Mouse (Mus musculus) cerebellum, adult 2 months (tissue): Measurements from ENCODE around the gene Znrf3. TPM values are rescaled to one million over a fixed set of nuclear protein-coding genes. Genes with fewer than 3 reads are reported as not detected.

ENCODE experiments used
- DNase-seq, 2 experiments: peaks; one replicate each; pipeline ENCODE4 v3.0.0; 2021
- H3K27ac ChIP-seq: fragments of 200-500 bp; 2 replicates; pipeline ENCODE4 v1.5.1; 2012; ENCODE audit warnings: low read length, control low read depth, inconsistent platforms; ENCODE audit not compliant: insufficient read depth
- H3K27me3 ChIP-seq: fragments of 200-500 bp; 2 replicates; pipeline ENCODE4 v1.6.1; 2012; ENCODE audit warnings: inconsistent platforms, mild to moderate bottlenecking, low read length, moderate library complexity; ENCODE audit not compliant: control insufficient read depth, insufficient read depth
- H3K4me1 ChIP-seq: fragments of 200-500 bp; 2 replicates; pipeline ENCODE4 v1.6.1; 2011; ENCODE audit warnings: low read length; ENCODE audit not compliant: control insufficient read depth, insufficient read depth
- H3K4me3 ChIP-seq: fragments of 200-500 bp; replicated peaks from 2 replicates; pipeline ENCODE3; 2011; ENCODE audit warnings: mild to moderate bottlenecking, low read depth, low read length, control low read depth; ENCODE audit not compliant: insufficient read depth
- CTCF ChIP-seq: fragments of 200-500 bp; IDR thresholded peaks from 2 replicates; pipeline ENCODE4 v1.5.1; 2011; ENCODE audit warnings: low read depth, mild to moderate bottlenecking, control low read depth, low read length, moderate library complexity, borderline replicate concordance; ENCODE audit not compliant: insufficient read depth
- POLR2A ChIP-seq: fragments of 200-500 bp; IDR thresholded peaks from 2 replicates; pipeline ENCODE4 v1.6.1; 2011; ENCODE audit warnings: low read length, control low read depth, borderline replicate concordance; ENCODE audit not compliant: insufficient read depth
- WGBS: fragments of 180-500 bp; shearing (Covaris S2); methylation state at CpG from one replicate; pipeline ENCODE4 v1.1.7; 2018; 5-methylcytosine and 5-hydroxymethylcytosine counted together
- polyA plus RNA-seq: library from polyadenylated mRNA; depleted of rRNA; stranded (reverse); fragments of >200 nt; gene quantifications from 2 replicates; pipeline ENCODE4 v1.2.3, GENCODE M21; 2012

Gene Znrf3
- polyA plus RNA-seq, 1 experiment = 5.4 TPM

GRCm38 (mm10) chr11:5297148-5298006 is 147.3 kb downstream of the Znrf3 start:
- peaks cover 2% of the 10 kb centered on the region for H3K4me1 ChIP-seq
- no peak for TF ChIP-seq POLR2A
- no peak for TF ChIP-seq CTCF
- H3K27me3 ChIP-seq = no peaks in the 10 kb centered on the region
- 51% methylated on average over 13 of the region's 13 CpGs for WGBS
- H3K4me3 ChIP-seq = no peak overlapping the region
- H3K27ac ChIP-seq = no peak overlapping the region
- DNase-seq = peak; percentile 36 to 59

DNA sequence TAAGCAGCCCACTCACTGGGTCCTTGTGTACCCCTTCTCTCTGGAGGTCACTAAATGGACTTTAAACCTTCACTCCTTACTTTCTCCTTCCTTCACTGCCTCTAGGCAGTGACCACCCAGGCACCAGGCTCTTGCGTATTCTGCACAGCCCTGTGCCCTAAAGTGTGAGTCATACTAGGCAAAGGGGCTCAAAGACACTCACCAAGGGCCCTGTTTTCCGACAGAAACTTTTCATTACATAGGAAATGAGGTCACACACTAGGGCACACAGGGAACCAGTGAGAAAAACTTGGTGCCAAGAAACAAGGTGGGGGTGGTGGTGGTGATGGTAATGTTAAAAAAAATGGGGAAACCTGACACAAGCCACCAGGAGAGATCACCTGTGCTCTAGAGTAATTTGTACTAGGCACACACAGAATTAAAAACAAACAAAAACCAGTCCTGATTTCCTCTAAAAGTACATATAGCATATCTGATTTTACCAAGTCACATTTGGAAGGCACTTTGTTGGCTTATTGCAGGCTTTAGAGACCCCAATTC is 148.0 kb downstream of the Znrf3 start:
- no peak for DNase-seq
- WGBS = 61% methylated on average over 2 of the region's 2 CpGs
- no peaks in the 10 kb centered on the region for H3K27me3 ChIP-seq
- H3K4me3 ChIP-seq = no peak overlapping the region
- H3K4me1 ChIP-seq = peaks cover 2% of the 10 kb centered on the region
- no peak overlapping the region for H3K27ac ChIP-seq
- no peak for TF ChIP-seq CTCF
- no peak for TF ChIP-seq POLR2A

- no peak for DNase-seq
Observed at GRCm38 (mm10) chr11:5294805-5295204, 149.8 kb downstream of the Znrf3 start.

GRCm38 (mm10) chr11:5290691-5291090 is 154.0 kb downstream of the Znrf3 start:
- H3K4me3 ChIP-seq = no peak overlapping the region
- peak; percentile 66 to 79 for DNase-seq
- H3K27me3 ChIP-seq = no peaks in the 10 kb centered on the region
- no peaks in the 10 kb centered on the region; the same call in 1 of the 2 replicates for H3K4me1 ChIP-seq
- TF ChIP-seq POLR2A (no peak), CTCF (peak; percentile 91)
- no peak overlapping the region for H3K27ac ChIP-seq
- WGBS = 7% methylated on average over 5 of the region's 5 CpGs

More at GRCm38 (mm10) chr11:5294805-5295204, 149.8 kb downstream of the Znrf3 start:
- no peak for TF ChIP-seq POLR2A
- no peak for TF ChIP-seq CTCF
- Histone ChIP-seq H3K4me3 (no peak overlapping the region), H3K27ac (no peak overlapping the region), H3K27me3 (no peaks in the 10 kb centered on the region), H3K4me1 (peaks cover 2% of the 10 kb centered on the region)
- WGBS = 75% methylated on average over 3 of the region's 3 CpGs

- 19% methylated on average over 4 of the region's 4 CpGs for WGBS
- Histone ChIP-seq H3K4me3 (no peak overlapping the region), H3K27me3 (no peaks in the 10 kb centered on the region), H3K27ac (no peak overlapping the region), H3K4me1 (no peaks in the 10 kb centered on the region)
- DNase-seq = no peak
- TF ChIP-seq POLR2A (no peak), CTCF (no peak)
Observed at GRCm38 (mm10) chr11:5289826-5290580, 154.6 kb downstream of the Znrf3 start.

DNA sequence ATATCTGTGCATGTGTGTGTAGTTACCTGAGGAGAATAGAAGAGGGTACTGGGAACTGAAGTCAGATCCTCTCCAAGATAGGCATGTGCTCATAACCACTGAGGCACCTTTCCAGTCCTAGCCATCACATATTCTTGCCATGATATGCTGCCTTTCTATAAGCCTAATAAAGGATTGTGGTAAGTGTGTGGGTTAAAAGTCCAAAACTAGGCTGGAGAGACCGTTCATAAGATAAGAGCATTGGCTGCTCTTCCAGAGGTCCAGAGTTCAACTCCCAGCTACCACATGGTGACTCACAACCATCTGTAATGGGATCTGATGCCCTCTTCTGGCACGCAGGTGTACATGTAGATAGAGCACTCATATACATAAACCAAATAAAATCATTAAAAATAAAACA is 160.7 kb downstream of the Znrf3 start:
- Histone ChIP-seq H3K27me3 (no peaks in the 10 kb centered on the region), H3K4me1 (peaks cover 6% of the 10 kb centered on the region), H3K27ac (no peak overlapping the region), H3K4me3 (no peak overlapping the region)
- no peak for DNase-seq
- TF ChIP-seq POLR2A = no peak
- no peak for TF ChIP-seq CTCF
- WGBS = 95% methylated on average over 2 of the region's 2 CpGs

DNA sequence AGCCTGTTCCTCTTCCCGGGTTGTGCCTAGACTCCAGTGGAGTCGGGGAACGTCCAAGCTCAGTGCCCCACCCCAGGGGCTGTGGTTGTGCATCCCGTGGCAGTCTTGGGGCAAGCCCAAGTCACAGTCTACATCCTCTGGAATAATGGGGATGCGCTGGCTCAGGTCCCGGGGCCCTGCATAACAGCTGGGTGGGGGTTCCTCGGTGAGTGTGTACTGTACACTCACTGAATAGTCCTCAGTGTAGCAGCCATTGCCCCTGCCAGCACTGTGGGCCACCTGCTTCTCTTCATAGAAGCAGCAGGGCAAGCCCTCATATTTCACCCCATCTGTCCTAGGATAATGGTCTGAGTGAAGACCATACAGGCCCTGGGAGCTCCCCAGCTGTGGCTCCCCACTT is 163.7 kb downstream of the Znrf3 start:
- TF ChIP-seq CTCF = no peak
- no peak for TF ChIP-seq POLR2A
- no peak overlapping the region for H3K27ac ChIP-seq
- H3K4me1 ChIP-seq = peaks cover 6% of the 10 kb centered on the region
- WGBS = 20% methylated on average over 7 of the region's 7 CpGs
- no peaks in the 10 kb centered on the region for H3K27me3 ChIP-seq
- DNase-seq = no peak
- H3K4me3 ChIP-seq = no peak overlapping the region

DNA sequence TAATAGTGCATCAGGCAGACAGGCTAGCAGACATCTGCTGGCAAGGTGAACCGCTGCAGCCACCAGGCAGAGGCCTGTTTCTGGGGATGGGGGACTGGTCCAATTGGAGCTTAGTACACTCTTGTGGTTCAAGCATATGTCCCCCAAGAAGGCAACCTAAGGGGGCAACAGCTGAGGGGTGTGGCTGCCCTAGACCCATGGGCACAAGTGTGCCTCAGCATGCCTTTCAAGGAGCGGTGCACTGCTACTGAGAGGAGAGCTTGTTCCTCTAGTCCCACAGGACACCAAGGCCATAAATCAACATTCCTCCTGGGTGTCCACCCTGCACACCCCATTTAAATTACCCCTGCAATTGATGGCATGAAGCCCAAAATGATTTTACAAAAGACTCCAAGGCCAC is 166.2 kb downstream of the Znrf3 start:
- WGBS = 91% methylated on average over 2 of the region's 2 CpGs

More for the DNA sequence above, 166.2 kb downstream of the Znrf3 start:
- no peak for DNase-seq
- Histone ChIP-seq H3K27ac (no peak overlapping the region), H3K27me3 (no peaks in the 10 kb centered on the region), H3K4me1 (peaks cover 6% of the 10 kb centered on the region), H3K4me3 (no peak overlapping the region)
- TF ChIP-seq POLR2A (no peak), CTCF (no peak)
